Mouse (Mus musculus): ENCODE measurements around the gene Tpk1.

The Tpk1 gene

GRCm38 (mm10) chr6:43516593-43517315 is 149.3 kb downstream of the Tpk1 start:
- TF ChIP-seq GATA4 (IDR thresholded peaks at IDR 0.05; ENCODE audit: insufficient replicate concordance, low read length), result no peak

- TF ChIP-seq GATA4 (IDR thresholded peaks at IDR 0.05; ENCODE audit: insufficient replicate concordance, low read length), result no peak
These were observed 161.4 kb downstream of the Tpk1 start for GRCm38 (mm10) chr6:43504609-43505230.

GRCm38 (mm10) chr6:43492367-43492766 is 173.7 kb downstream of the Tpk1 start:
- no peak for TF ChIP-seq GATA4 (IDR thresholded peaks at IDR 0.05; ENCODE audit: insufficient replicate concordance, low read length)

GRCm38 (mm10) chr6:43486691-43487090 is 179.4 kb downstream of the Tpk1 start:
- TF ChIP-seq GATA4 (IDR thresholded peaks at IDR 0.05; ENCODE audit: insufficient replicate concordance, low read length), result no peak

GRCm38 (mm10) chr6:43480687-43481086 is 185.4 kb downstream of the Tpk1 start:
- no peak for TF ChIP-seq GATA4 (IDR thresholded peaks at IDR 0.05; ENCODE audit: insufficient replicate concordance, low read length)

GRCm38 (mm10) chr6:43478810-43479209 is 187.3 kb downstream of the Tpk1 start:
- no peak for TF ChIP-seq GATA4 (IDR thresholded peaks at IDR 0.05; ENCODE audit: insufficient replicate concordance, low read length)

GRCm38 (mm10) chr6:43476406-43476805 is 189.7 kb downstream of the Tpk1 start:
- no peak for TF ChIP-seq GATA4 (IDR thresholded peaks at IDR 0.05; ENCODE audit: insufficient replicate concordance, low read length)

- no peak for TF ChIP-seq GATA4 (IDR thresholded peaks at IDR 0.05; ENCODE audit: insufficient replicate concordance, low read length)
These were observed 190.2 kb downstream of the Tpk1 start for GRCm38 (mm10) chr6:43475921-43476320.

- no peak for TF ChIP-seq GATA4 (IDR thresholded peaks at IDR 0.05; ENCODE audit: insufficient replicate concordance, low read length)
These were observed 194.5 kb downstream of the Tpk1 start for GRCm38 (mm10) chr6:43471556-43471955.

GRCm38 (mm10) chr6:43468821-43469594 is 197.1 kb downstream of the Tpk1 start:
- TF ChIP-seq GATA4 (IDR thresholded peaks at IDR 0.05; ENCODE audit: insufficient replicate concordance, low read length), result no peak

GRCm38 (mm10) chr6:43462849-43463369 is 203.2 kb downstream of the Tpk1 start:
- no peak for TF ChIP-seq GATA4 (IDR thresholded peaks at IDR 0.05; ENCODE audit: insufficient replicate concordance, low read length)

GRCm38 (mm10) chr6:43462189-43462848 is 203.8 kb downstream of the Tpk1 start:
- TF ChIP-seq GATA4 (IDR thresholded peaks at IDR 0.05; ENCODE audit: insufficient replicate concordance, low read length), result no peak

GRCm38 (mm10) chr6:43459082-43459481 is 207.0 kb downstream of the Tpk1 start:
- TF ChIP-seq GATA4 (IDR thresholded peaks at IDR 0.05; ENCODE audit: insufficient replicate concordance, low read length), result no peak

GRCm38 (mm10) chr6:43457989-43458388 is 208.1 kb downstream of the Tpk1 start:
- no peak for TF ChIP-seq GATA4 (IDR thresholded peaks at IDR 0.05; ENCODE audit: insufficient replicate concordance, low read length)

GRCm38 (mm10) chr6:43449498-43449897 is 216.6 kb downstream of the Tpk1 start:
- no peak for TF ChIP-seq GATA4 (IDR thresholded peaks at IDR 0.05; ENCODE audit: insufficient replicate concordance, low read length)

All from liver, adult (tissue).